Mouse (Mus musculus) embryonic stem cell, embryonic (primary cell): Measurements from ENCODE around the gene Tmem86a.

Source experiments
- CTCF ChIA-PET, 4 experiments: fragments of 300-600 bp in 2 of 4; fragments of 350-600 bp in 2 of 4; sonication (Branson Sonifier 250); formaldehyde crosslinking; loops; one replicate each; lab custom pipeline; 2022; ENCODE audit warnings: inconsistent platforms in 2 of 4; lab: Charles Lee
- POLR2A ChIA-PET, 4 experiments: fragments of 300-600 bp in 2 of 4; fragments of 350-600 bp in 2 of 4; sonication (Branson Sonifier 250); formaldehyde crosslinking; loops; one replicate each; lab custom pipeline; 2022; ENCODE audit warnings: antibody characterized with exemption in 4 of 4, inconsistent platforms in 1 of 4; lab: Charles Lee

The Tmem86a gene

DNA sequence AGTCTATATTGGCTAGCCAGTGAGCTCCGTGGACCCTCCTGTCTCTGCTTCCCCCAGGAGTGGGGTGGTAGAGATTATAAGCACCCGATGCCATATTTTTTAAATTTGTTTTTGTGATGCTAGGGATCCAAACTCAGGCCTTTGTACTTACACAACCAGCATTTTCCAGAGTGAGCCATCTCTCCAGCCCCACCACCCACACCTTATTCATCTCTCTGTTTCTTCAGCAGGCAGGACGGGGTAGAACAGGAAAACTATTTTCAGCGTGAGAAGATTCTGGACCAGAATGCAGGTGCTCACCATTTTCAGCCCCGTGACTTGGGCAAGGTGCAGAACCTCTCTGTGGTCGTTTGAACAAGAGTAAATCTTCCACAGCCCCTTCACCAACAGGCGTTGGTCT, 48.9 kb downstream of the Tmem86a start:
- ChIA-PET CTCF (no interaction called here), POLR2A (no interaction called here)

DNA sequence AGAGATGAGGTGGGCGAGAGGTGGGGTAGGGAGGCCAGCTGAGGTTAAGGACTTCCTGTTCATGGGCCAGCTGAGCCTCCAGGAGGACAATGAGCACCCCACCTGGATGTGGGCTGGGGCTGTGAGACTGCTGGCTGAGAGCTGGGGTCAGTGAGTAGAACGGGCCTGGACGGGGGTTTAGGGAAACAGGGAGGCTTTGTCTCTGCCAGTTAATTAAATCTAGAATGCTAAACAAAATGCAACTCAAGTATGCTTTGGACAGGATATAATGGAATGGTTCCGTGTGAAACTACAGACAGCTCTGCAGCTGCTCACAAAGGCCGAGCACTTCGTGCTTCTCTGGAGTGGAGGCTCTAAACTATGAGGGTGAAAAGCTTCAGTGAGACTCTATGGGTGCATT, 50.2 kb downstream of the Tmem86a start:
- CTCF ChIA-PET, result no interaction called here

DNA sequence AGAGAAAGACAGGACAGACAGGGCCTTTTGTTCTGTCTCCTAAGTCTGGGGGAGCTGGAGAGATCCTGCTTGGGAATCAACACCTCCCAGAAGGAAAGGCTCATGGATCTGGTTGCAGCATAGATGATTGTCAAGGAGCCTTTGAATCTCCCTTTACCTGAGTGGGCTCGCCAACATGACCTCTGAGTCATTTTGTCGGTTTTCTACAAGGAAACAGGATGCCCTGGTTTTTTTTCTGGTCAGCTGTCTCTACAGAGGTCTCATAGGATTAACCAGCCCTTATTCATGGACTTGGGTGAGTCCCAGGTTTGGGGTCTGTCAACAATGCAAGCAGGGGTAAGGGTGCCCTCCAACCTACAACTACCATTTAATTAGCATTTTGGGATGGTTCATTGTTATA, 52.6 kb downstream of the Tmem86a start:
- ChIA-PET POLR2A (no interaction called here), CTCF (interaction anchor here in 1 of 4 experiments (0.6 kb wide), 1 partner anchor 1114 kb away, joined by 3 read pairs; no protein-coding TSS in a partner anchor)

More for the DNA sequence above, 50.2 kb downstream of the Tmem86a start:
- POLR2A ChIA-PET, result interaction anchor here in 1 of 4 experiments (0.6 kb wide), 1 partner anchor 23 kb away, joined by 3 read pairs; no protein-coding TSS in a partner anchor

GRCm38 (mm10) chr7:47103671-47104414, 53.4 kb downstream of the Tmem86a start:
- ChIA-PET POLR2A (interaction anchor here in 1 of 4 experiments (1.1 kb wide), 1 partner anchor 10 kb away, joined by 3 read pairs; no protein-coding TSS in a partner anchor), CTCF (interaction anchor here in 2 of 4 experiments (0.6 to 1.0 kb wide), 3 partner anchors 13 to 39 kb away, joined by 3 to 4 read pairs (median 3); no protein-coding TSS in a partner anchor)
